Mouse (Mus musculus): Measurements from ENCODE around the gene Bicd2. TPM values are rescaled to one million over a fixed set of nuclear protein-coding genes. Genes with fewer than 3 reads are reported as not detected.
"Not testable (repeated sequence)": the region's sequence is repeated elsewhere in the genome, so short reads cannot be mapped to it uniquely, and the experiment has no call there.

Bicd2 gene
- total RNA-seq, 2 experiments from 2014 or later: 20.5 to 21.2 TPM

DNA sequence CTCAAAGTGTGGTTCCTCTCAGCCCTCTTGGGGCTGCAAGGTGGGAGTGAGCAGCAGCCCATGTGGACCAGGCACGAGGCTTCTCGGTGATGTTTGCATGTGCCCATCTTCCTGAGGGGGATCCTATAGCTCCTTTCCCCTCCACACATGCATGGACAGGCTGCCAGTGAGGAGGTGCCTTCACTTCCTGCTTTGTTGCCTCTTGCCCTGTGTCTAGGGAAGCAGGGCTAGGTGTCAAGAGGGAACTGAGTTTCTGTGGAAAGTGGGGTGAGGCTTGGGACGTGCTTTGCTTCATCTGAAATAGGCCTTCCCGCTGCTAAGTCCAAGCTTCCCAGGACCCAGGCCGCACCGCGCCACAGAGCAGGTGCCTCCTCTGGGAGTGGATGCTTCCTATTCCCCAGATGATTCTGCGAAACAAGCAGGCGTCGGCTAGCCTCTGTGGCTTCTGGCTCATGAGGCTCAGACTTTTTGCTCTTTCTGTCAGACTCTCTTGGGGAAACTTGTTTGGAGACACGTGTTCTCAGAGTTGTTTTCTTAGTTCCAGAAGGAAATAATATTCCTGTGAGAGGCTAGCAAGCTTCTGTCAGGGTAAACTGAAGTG, 14.2 kb downstream of the Bicd2 start:
- DNase-seq: no peak
- intact Hi-C loops (cut with DNase I; ENCODE audit: low total_unique reads): no loop called here

DNA sequence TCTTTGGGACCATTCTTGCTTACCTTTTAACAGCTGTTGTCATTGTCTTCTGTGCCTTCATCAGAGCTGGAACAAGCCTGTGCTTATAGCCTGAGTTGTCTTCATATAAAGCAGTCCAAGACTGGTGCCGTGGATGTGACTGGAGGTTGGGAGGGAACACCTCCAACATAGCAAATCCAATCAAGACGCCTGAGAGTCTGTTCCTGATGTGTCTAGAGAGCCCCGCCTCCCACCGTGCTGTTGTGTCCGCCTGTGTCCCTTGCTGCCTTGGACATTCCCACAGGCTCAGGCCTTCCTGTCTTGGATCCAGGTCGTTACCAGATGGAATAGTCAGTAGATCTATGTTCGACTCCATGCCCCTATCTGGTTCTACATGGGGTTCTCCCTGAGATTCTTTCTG, 14.7 kb downstream of the Bicd2 start:
- no peak for DNase-seq
- intact Hi-C loops (cut with DNase I; ENCODE audit: low total_unique reads): no loop called here

DNA sequence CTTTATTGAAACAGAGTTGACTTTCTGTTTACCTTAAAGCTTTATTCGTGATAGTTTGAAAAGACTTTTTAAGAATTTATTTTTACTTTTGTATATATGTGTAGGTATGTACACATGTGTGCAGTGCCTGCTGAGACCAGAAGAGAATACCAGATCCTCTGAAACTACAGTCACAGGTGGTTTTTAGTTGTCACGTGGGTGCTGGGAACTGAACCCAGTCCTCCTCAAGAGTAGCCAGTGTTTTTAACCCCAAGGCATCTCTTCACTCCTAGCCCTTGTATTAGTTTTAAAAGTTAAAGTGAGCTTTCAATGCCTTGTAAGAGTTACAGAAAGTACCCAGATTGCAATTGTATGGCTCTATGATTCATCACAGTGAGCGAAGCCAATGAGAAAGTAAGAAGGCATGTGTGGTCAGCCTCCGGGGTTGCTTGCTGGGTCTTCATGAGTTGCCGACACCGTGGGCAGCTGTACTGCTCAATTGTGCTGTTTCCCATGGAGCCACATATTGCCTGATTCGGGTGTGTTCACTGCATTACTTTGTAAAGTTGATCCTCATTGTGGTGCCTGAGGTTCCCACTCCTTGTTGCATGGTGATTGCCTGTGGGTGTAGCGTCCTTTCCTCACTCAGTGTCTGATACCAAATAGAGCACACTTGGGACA, 16.1 kb downstream of the Bicd2 start:
- DNase-seq: no peak
- intact Hi-C loops (cut with DNase I; ENCODE audit: low total_unique reads): no loop called here

DNA sequence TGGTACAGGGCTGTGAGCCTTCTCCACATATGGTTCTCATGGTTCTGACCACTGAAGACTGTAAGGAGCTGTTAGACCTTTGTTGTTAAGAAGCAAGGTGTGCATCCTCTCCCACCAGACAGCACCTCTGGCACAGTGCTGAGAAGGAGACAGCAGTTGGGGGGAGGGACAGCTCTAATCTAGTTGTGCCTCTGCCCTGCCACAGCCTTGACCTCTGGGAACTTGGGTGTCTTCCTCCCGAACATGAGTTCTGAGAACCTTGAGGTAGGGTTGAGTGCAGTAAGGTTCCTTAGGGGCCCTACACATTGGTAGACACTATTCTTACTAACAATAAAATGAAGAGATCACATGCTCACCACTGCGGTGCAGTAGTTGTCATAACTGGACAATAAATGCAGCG, 16.8 kb downstream of the Bicd2 start:
- DNase-seq: no peak
- intact Hi-C loops (cut with DNase I; ENCODE audit: low total_unique reads): no loop called here

DNA sequence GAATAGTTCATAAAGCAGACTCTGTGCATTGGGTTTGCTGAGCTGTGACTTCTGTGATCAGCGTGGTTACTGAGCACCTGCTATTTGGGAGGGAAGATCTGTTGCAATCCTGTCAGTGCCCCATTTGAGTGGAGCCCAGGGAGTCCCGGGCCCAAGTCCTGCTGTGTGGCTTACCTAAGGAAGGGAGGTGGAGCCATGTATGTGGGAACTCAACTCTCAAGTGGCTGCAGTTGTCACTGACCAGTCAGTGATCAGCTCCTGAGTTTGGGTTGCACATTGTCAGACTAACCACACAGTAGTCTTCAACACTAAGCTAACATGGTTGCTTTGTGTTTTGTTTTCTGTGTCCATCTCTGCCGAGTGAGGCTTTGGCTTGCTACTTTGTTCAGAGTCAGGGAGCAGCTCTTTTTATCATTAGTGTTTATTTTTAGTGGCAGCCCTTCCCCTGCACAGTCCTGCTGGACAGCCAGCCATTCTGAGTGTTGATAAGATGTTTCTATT, 19.6 kb downstream of the Bicd2 start:
- intact Hi-C loops (cut with DNase I; ENCODE audit: low total_unique reads): no loop called here
- DNase-seq: no peak

DNA sequence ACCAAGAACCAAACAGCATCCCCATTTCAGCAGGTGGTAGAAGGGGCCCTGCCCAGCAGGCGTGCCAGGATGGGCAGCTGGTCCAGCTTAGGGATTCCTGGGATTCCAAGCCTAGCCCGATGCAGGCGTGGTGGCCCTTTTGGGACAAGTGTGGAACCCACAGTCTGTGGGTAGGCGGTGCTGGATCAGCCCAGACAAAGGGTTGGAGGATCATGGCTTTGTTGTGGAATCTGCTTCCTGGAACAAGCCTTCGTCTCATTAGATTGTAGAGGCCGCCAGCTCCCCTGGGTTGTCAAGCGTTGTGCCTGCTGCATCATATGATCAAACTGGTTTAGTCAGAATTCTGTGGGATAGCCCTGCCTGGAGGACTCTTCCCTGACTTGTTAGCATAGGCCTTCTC, 21.0 kb downstream of the Bicd2 start:
- DNase-seq: peak; percentile 42
- intact Hi-C loops (cut with DNase I; ENCODE audit: low total_unique reads): no loop called here

DNA sequence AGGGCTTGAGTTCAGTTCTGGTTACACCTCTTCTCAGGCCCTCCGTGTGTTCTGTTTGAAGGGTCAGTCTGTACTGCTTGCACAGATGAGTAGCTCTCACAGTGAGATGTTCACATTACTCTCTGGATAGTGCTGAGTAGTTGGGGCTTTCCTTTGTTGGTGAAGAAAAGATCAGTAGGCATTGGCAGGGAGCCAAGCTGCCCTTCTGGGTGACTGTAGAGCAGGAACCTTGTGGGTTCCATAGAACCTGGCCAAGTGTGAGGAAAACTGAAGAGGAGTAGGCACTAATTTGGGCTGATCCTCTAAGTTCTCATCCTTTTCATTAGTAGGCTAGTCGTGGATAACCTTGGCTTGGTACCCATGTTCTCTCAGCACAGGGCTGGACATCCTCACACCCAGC, 21.4 kb downstream of the Bicd2 start:
- intact Hi-C loops (cut with DNase I; ENCODE audit: low total_unique reads): no loop called here
- DNase-seq: no peak

DNA sequence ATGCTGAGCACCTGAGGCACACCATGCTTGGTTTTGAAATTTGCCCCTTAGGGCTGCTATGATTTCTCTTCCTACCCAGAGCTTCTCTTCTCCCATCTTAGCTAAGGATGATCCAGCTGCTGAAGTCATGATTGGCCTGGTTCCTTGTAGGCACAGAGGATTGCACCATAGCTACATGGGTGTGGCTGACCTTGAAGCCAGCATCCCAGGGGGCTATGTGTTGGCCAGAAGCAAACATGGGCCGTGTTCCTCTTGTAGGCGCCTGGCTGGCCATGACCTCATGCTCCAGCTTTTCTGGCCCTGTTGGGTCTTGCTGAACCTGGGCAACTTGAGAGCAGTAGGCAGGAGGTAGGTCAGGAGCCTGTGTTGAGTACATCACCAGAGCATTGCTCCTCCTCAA, 23.3 kb downstream of the Bicd2 start:
- intact Hi-C loops (cut with DNase I; ENCODE audit: low total_unique reads): no loop called here
- peak; percentile 75 for DNase-seq

DNA sequence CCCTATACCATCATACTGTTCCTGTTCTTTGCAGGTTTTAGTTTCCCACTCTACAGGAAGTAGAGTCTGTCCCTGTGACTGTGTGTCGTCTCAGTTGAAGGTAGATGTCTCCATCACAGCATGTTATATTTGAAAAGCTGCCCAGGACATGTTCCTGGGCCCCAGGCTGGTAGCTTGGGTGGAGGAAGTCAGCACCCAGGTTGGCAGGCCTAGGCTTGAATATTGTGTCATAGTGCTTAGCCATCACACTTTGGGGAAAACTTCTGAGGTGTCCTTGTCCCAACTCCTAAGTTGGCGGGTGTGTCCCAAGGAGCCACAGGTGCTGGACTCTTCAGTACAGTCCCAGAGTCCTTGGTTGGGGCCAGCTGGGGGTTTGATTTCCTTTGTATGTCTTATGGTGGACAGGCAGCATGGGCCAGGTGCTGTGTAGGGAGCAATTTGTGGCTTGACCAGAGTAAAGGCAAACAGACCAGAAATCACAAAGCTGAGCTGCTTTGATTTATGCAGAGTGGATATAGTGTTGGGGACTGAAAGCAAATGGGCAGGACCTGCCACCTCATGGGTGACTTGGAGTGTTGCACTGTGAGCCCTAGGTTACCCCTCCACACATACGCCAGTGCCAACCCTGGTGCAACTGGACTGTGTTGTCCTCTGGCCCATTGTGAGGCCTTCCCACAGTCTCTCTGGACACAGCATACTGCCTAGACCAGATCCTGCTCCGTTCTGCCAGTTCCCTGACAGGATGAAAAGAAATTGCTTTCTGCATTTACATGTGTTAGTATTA, 26.5 kb downstream of the Bicd2 start:
- intact Hi-C loops (cut with DNase I; ENCODE audit: low total_unique reads): no loop called here
- no peak for DNase-seq

DNA sequence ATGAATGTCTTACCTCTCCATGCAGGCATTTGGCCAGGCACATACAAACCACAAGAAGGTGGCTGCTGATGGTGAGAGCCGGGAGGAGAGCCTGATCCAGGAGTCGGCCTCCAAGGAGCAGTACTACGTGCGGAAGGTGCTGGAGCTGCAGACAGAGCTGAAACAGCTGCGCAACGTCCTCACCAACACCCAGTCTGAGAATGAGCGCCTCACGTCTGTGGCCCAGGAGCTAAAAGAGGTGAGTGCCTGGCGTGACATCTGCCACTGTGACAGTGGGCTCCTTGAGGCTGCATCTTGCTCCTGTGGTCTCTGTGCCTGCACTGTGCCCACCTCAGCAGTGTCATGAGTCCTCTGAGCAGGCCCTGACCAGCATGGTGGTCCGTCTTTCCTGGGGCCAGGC, 28.0 kb downstream of the Bicd2 start:
- DNase-seq: no peak
- intact Hi-C loops (cut with DNase I; ENCODE audit: low total_unique reads): no loop called here

DNA sequence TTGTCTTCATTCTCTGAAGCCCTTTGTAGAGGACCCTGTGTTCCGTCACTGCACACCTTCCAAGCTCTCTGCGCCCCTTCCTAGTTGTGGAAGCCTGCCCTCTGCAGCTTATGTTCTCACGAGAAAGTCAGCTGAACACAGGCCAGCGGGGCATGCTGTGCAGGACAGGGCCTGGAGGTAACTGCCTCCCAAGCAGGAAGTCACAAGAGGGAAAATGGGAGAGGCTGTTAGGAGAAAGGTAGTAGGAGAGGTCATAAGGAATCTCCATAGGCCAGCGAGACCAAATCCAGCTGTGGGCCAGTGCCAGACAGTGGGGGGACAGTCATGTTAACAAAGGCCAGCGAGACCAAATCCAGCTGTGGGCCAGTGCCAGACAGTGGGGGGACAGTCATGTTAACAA, 28.8 kb downstream of the Bicd2 start:
- intact Hi-C loops (cut with DNase I; ENCODE audit: low total_unique reads); DNase-seq: not testable (repeated sequence)

DNA sequence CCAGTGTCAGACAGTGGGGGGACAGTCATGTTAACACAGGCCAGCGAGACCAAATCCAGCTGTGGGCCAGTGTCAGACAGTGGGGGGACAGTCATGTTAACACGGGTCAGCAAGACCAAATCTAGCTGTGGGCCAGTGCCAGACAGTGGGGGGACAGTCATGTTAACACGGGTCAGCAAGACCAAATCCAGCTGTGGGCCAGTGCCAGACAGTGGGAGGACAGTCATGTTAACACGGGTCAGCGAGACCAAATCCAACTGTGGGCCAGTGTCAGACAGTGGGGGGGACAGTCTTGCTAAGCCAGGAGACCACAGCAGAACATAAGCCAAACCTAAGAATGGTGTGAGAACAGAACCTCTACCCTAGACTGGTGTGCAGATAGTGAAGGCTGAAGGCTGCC, 29.5 kb downstream of the Bicd2 start:
- DNase-seq; intact Hi-C loops (cut with DNase I; ENCODE audit: low total_unique reads): not testable (repeated sequence)

DNA sequence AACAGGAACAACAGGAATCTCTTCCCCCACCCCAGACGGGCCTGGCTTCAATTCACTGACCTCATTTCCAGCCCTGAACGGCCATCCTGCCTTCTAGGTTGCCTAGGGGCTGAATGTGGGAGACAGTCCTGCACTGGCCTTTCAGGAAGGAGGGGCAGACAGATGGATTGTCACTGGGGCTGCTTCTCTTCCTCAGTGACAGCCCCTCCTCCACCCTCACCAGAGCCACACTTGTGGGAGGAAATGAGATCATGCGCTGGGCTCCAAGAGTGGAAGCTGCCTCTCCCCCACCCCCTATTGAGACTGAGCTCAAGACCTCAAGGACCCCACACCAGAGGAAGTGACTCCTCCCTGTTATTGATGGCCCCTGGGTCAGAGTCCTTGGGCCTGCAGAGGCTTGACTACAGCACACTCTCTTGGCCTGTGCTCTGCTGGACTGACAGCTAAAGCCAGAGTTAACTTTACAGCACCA, 30.1 kb downstream of the Bicd2 start:
- peak; percentile 58 for DNase-seq
- intact Hi-C loops (cut with DNase I; ENCODE audit: low total_unique reads): no loop called here

DNA sequence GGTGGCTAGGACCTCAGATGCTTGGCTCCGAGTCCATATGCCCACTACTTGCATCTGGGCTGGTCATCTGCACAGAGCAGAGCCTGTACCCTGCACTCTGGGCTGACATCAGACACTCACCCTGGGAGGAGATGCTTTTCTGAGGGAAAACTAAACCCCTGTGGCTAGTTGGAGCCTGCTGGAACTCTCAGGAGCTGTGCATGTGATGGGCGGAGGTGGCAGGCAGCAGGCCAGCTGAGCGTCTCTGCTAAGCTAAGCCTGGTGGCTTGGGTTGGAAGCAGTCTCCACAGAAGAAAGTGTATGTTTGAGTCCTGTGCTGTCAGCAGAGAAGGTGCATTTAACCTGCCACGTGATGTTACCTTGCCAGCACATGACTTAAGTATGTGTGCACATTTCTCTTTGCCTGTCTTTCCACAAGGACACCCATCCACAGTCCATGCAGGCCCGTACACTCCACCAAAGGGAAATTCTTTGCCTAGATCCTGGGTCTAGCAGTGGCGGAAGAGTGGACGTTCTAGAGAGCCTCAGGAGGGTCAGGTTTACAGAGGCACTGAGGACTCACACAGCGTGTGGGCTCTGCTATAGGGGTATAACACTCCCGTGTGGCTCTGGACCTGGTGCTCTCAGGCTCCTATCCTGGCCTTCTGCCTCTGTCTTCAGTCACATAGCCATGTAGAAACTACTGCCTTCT, 31.1 kb downstream of the Bicd2 start:
- intact Hi-C loops (cut with DNase I; ENCODE audit: low total_unique reads): no loop called here
- peak; percentile 69 for DNase-seq

DNA sequence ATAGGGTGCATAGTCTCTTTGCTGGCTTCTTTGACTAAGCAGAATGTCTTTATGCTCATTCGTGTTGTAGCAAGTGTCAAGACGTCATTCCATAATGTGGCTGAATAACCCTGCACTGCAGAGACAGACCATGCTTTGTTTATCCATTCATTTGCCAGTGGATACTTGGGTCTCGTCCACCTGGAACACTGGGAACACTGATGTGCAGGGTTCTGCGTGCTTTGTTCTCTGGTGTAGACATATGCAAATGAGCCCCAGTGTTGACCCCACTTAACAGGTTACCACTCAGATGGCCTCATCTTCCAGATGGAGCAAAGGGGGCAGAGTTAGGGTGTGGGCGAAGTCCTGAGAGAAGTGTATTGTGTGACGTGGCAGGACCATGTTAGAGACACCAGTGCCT, 32.9 kb downstream of the Bicd2 start:
- DNase-seq: no peak
- intact Hi-C loops (cut with DNase I; ENCODE audit: low total_unique reads): no loop called here

DNA sequence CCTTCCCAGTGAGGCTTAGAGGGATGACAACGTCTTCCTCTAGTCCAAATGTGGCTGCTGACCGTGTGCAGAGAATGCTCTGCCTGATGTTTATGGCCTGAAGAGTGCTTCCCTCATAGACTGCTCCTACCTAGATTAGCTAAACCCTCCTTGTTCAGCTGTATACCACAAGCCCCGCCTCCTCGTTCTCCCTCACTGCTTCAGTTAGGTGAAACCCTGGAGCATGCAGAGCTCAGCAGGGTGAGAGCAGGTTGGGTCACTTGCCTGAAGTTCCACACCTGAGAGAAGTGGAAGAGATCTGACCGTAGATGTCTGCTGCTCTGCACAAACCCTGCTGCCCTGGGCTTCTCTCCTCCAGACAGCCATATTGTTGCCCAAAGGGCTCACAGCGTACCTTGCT, 33.3 kb downstream of the Bicd2 start:
- intact Hi-C loops (cut with DNase I; ENCODE audit: low total_unique reads): loop anchor here (5.0 kb wide), 1 partner anchor 37 kb away; no protein-coding TSS in a partner anchor
- DNase-seq: no peak

DNA sequence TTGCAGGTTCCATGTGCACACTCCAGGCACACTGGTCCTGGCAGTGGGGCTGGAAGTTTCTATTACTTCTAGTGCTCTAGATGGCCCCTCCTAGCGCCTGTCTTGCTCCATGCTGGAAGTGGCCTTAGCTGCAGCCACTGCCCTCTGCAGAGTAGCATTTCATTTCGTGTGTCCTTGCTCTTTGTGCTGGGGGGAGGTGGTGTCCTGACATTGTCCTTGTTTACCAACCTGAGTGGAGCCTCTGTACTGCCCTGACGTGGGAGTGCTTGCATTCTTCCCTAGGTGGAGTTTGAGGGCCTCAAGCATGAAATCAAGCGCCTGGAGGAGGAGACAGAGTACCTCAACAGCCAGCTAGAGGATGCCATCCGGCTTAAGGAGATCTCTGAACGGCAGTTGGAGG, 36.2 kb downstream of the Bicd2 start:
- intact Hi-C loops (cut with DNase I; ENCODE audit: low total_unique reads): loop anchor here (5.0 kb wide), 1 partner anchor 40 kb away; no protein-coding TSS in a partner anchor
- DNase-seq: no peak

DNA sequence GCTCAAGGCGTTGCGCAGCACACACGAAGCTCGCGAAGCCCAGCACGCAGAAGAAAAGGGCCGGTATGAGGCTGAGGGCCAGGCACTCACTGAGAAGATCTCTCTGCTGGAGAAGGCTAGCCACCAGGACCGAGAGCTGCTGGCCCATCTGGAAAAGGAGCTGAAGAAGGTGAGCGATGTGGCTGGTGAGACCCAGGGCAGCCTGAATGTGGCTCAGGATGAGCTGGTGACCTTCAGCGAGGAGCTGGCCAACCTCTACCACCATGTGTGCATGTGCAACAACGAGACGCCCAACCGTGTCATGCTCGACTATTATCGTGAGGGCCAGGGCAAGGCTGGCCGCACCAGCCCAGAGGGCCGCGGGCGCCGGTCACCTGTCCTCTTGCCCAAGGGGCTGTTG, 37.9 kb downstream of the Bicd2 start:
- intact Hi-C loops (cut with DNase I; ENCODE audit: low total_unique reads): loop anchor here (5.0 kb wide), 1 partner anchor 42 kb away; no protein-coding TSS in a partner anchor

DNA sequence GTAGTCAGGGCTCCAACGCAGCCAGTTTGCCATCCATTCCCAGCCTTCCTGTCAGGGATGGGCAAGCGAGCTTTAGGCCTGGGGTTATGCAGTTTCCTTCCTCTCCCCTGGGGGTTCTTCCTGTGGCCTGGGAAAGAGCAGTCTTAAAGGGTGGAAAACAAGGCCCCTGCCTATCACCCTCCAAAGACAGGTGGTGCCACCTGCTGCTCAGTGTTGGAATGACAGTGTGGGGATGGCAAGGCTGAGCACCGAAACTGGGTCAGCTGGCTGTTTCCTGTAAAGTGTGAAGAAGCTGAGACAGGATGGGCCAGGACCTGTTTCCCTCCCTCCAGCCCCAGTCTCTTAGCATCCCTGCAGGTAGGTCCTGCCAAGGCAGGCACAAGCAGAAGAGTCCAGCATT, 39.8 kb downstream of the Bicd2 start:
- peak; percentile 89 for DNase-seq
- intact Hi-C loops (cut with DNase I; ENCODE audit: low total_unique reads): no loop called here

More for the DNA sequence above, 37.9 kb downstream of the Bicd2 start:
- no peak for DNase-seq

DNA sequence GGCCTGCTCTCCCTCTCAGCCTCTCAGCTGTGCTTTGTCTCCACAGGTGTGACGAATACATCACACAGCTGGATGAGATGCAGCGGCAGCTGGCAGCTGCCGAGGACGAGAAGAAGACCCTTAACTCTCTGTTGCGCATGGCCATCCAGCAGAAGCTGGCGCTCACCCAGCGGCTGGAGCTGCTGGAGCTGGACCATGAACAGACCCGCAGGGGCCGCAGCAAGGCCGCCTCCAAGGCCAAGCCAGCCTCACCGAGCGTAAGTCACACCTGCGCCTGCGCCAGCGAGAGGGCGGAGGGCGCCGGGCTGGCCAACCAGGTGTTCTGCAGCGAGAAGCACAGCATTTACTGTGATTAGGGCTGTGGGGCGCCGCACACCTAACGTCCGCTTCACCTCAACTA, 41.6 kb downstream of the Bicd2 start:
- intact Hi-C loops (cut with DNase I; ENCODE audit: low total_unique reads): no loop called here
- DNase-seq: no peak

Measured in gastrocnemius, postnatal 14 days (tissue).